Mouse (Mus musculus): ENCODE data around the gene Olfr825. TPM values are rescaled to one million over a fixed set of nuclear protein-coding genes. Genes with fewer than 3 reads are reported as not detected.
"Not testable (repeated sequence)": the region's sequence is repeated elsewhere in the genome, so short reads cannot be mapped to it uniquely, and the experiment has no call there.

The Olfr825 gene
- total and polyA plus RNA-seq, 2 experiments from 2014 or later, result not detected

DNA sequence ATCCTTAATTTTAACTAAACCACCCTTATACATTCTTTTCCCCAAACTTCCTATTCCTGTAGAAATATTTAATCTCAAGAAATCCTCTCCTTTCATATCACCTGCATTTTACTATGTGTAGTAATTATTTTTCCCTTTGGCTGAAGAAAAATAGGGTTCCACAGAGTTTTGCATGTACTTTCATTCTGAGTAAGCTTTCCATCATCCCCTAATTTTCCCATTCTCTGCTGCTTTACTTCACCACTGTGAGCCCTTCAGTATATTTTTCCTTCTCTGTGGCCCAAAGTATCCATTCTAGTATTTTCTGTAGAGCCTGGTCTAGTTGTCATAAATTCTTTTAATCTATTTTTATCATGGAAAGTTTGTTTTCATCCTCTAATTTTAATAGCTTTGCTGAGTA is 31.8 kb downstream of the Olfr825 start:
- Histone ChIP-seq H3K27me3 (ENCODE audit: control insufficient read depth, insufficient read depth, low read length) (no peaks in the 10 kb centered on the region), H3K4me3 (ENCODE audit: low read depth, low read length) (no peak overlapping the region), H3K9me3 (replicated peaks; ENCODE audit: control insufficient read depth, low read length) (no peaks in the 10 kb centered on the region), H3K27ac (ENCODE audit: low read depth) (no peak overlapping the region), H3K36me3 (replicated peaks; ENCODE audit: control insufficient read depth, insufficient read depth, low read length) (no peaks in the 10 kb centered on the region), H3K9ac (replicated peaks; ENCODE audit: low read depth, low read length) (no peak overlapping the region), H3K4me2 (ENCODE audit: low read depth, low read length) (no peak overlapping the region), H3K4me1 (ENCODE audit: control insufficient read depth, insufficient read depth) (no peaks in the 10 kb centered on the region)
- ATAC-seq (ENCODE audit: insufficient read depth, low read depth) (no peak), DNase-seq (ENCODE audit: low spot score) (no peak)
- TF ChIP-seq CTCF (IDR thresholded peaks at IDR 0.05; ENCODE audit: low read depth), result no peak
- no peak for TF ChIP-seq EP300 (IDR thresholded peaks at IDR 0.05; ENCODE audit: low read depth)

DNA sequence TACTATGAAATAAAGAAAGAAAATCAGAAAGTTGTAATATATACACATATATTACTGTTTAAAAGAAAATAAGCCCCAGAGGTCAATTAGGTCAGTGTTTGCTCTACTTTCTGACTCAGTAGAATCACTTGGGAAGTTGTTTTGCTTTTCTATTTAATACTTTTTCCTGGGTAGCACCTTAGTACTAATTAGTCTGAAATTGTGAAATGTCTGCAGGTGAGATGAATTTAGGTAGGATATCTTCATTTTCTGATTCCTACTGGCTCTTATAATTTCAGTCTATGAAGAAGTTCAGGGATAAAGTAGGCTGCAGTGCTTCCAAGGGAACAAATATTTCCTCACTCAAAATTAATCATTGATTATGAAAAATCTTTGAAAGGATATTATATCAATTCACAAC is 36.7 kb downstream of the Olfr825 start, which contains the start of gene Olfr824:
Olfr824 (minus strand) TSS at position 101 of the 400 bp plus-strand sequence.
- not testable (repeated sequence) for H3K4me1 ChIP-seq (ENCODE audit: control insufficient read depth, insufficient read depth); H3K9me3 ChIP-seq (replicated peaks; ENCODE audit: control insufficient read depth, low read length); H3K27me3 ChIP-seq (ENCODE audit: control insufficient read depth, insufficient read depth, low read length); H3K4me3 ChIP-seq (ENCODE audit: low read depth, low read length); DNase-seq (ENCODE audit: low spot score); ATAC-seq (ENCODE audit: insufficient read depth, low read depth); H3K9ac ChIP-seq (replicated peaks; ENCODE audit: low read depth, low read length); H3K4me2 ChIP-seq (ENCODE audit: low read depth, low read length); H3K36me3 ChIP-seq (replicated peaks; ENCODE audit: control insufficient read depth, insufficient read depth, low read length); H3K27ac ChIP-seq (ENCODE audit: low read depth)

DNA sequence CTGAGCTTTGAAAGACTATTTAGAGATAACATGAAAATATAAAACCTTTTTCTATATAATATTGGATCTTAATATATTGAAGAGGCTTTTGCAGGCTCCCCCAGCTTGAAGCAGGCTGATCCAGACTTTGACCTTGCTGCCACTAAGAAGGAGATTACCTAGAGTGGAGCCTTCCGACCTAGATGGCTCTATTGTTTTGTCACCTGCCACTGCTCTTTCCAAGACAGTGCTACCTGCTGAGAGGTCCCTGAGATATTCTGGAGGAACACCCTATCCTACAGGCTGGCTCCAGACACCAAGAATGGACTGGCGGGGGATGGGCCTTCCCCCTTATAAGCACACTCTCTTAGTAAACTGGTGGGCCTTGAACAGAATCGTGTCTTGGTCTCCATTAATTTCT is 50.5 kb downstream of the Olfr825 start:
- H3K4me1 ChIP-seq (ENCODE audit: control insufficient read depth, insufficient read depth); H3K4me3 ChIP-seq (ENCODE audit: low read depth, low read length); H3K9ac ChIP-seq (replicated peaks; ENCODE audit: low read depth, low read length); H3K36me3 ChIP-seq (replicated peaks; ENCODE audit: control insufficient read depth, insufficient read depth, low read length); DNase-seq (ENCODE audit: low spot score); H3K9me3 ChIP-seq (replicated peaks; ENCODE audit: control insufficient read depth, low read length); H3K27ac ChIP-seq (ENCODE audit: low read depth); H3K4me2 ChIP-seq (ENCODE audit: low read depth, low read length); H3K27me3 ChIP-seq (ENCODE audit: control insufficient read depth, insufficient read depth, low read length); ATAC-seq (ENCODE audit: insufficient read depth, low read depth): not testable (repeated sequence)
- WGBS, result 53% methylated on average over 3 of the region's 3 CpGs

DNA sequence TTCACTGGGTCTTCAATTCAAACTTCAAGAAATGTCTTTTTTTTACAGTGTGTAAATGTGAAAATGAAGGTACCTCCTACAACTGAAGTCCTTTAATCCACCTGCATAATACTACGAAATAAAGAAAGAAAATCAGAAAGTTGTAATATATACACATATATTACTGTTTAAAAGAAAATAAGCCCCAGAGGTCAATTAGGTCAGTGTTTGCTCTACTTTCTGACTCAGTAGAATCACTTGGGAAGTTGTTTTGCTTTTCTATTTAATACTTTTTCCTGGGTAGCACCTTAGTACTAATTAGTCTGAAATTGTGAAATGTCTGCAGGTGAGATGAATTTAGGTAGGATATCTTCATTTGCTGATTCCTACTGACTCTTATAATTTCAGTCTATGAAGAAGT is 51.3 kb downstream of the Olfr825 start, which contains the start of gene Olfr823:
Olfr823 (minus strand) TSS at position 101 of the 400 bp plus-strand sequence.
- H3K36me3 ChIP-seq (replicated peaks; ENCODE audit: control insufficient read depth, insufficient read depth, low read length); H3K4me1 ChIP-seq (ENCODE audit: control insufficient read depth, insufficient read depth); DNase-seq (ENCODE audit: low spot score); H3K9me3 ChIP-seq (replicated peaks; ENCODE audit: control insufficient read depth, low read length); H3K4me3 ChIP-seq (ENCODE audit: low read depth, low read length); H3K27ac ChIP-seq (ENCODE audit: low read depth); ATAC-seq (ENCODE audit: insufficient read depth, low read depth); H3K27me3 ChIP-seq (ENCODE audit: control insufficient read depth, insufficient read depth, low read length); H3K4me2 ChIP-seq (ENCODE audit: low read depth, low read length); H3K9ac ChIP-seq (replicated peaks; ENCODE audit: low read depth, low read length): not testable (repeated sequence)
- WGBS, result 64% methylated on average over 1 of the region's 1 CpGs

Other genes starting within 250 kb of the Olfr825 start
- gene Olfr818, start 217.7 kb downstream of the Olfr825 start, total RNA-seq (2014; rRNA removed; ENCODE audit: low replicate concordance), result not detected in 2 replicates
- gene Olfr818, start 217.7 kb downstream of the Olfr825 start, polyA plus RNA-seq (2015; fragmentation: Nextera tagmentation; extraction: Ambion mirVana), result not detected in 2 replicates
- gene Olfr819, start 199.5 kb downstream of the Olfr825 start, total RNA-seq (2014; rRNA removed; ENCODE audit: low replicate concordance), result not detected in 2 replicates
- not detected in 2 replicates for gene Olfr819, start 199.5 kb downstream of the Olfr825 start, polyA plus RNA-seq (2015; fragmentation: Nextera tagmentation; extraction: Ambion mirVana)
- not detected in 2 replicates for gene Olfr247, start 190.6 kb downstream of the Olfr825 start, total RNA-seq (2014; rRNA removed; ENCODE audit: low replicate concordance)
- not detected in 2 replicates for gene Olfr247, start 190.6 kb downstream of the Olfr825 start, polyA plus RNA-seq (2015; fragmentation: Nextera tagmentation; extraction: Ambion mirVana)
- gene Gm10310, start 181.7 kb downstream of the Olfr825 start, total RNA-seq (2014; rRNA removed; ENCODE audit: low replicate concordance), result not detected in 2 replicates
- gene Gm10310, start 181.7 kb downstream of the Olfr825 start, polyA plus RNA-seq (2015; fragmentation: Nextera tagmentation; extraction: Ambion mirVana), result not detected in 2 replicates
- not detected in 2 replicates for gene Olfr820, start 154.1 kb downstream of the Olfr825 start, total RNA-seq (2014; rRNA removed; ENCODE audit: low replicate concordance)
- gene Olfr820, start 154.1 kb downstream of the Olfr825 start, polyA plus RNA-seq (2015; fragmentation: Nextera tagmentation; extraction: Ambion mirVana), result not detected in 2 replicates
- not detected in 2 replicates for gene Olfr821, start 136.4 kb downstream of the Olfr825 start, total RNA-seq (2014; rRNA removed; ENCODE audit: low replicate concordance)
- gene Olfr821, start 136.4 kb downstream of the Olfr825 start, polyA plus RNA-seq (2015; fragmentation: Nextera tagmentation; extraction: Ambion mirVana), result not detected in 2 replicates
- not detected in 2 replicates for gene Olfr822, start 95.6 kb downstream of the Olfr825 start, total RNA-seq (2014; rRNA removed; ENCODE audit: low replicate concordance)
- gene Olfr822, start 95.6 kb downstream of the Olfr825 start, polyA plus RNA-seq (2015; fragmentation: Nextera tagmentation; extraction: Ambion mirVana), result not detected in 2 replicates
- gene Olfr823, start 51.4 kb downstream of the Olfr825 start, total RNA-seq (2014; rRNA removed; ENCODE audit: low replicate concordance), result not detected in 2 replicates
- not detected in 2 replicates for gene Olfr823, start 51.4 kb downstream of the Olfr825 start, polyA plus RNA-seq (2015; fragmentation: Nextera tagmentation; extraction: Ambion mirVana)
- gene Olfr824, start 36.8 kb downstream of the Olfr825 start, total RNA-seq (2014; rRNA removed; ENCODE audit: low replicate concordance), result not detected in 2 replicates
- gene Olfr824, start 36.8 kb downstream of the Olfr825 start, polyA plus RNA-seq (2015; fragmentation: Nextera tagmentation; extraction: Ambion mirVana), result not detected in 2 replicates
- not detected in 2 replicates for gene Olfr826, start 17.4 kb upstream of the Olfr825 start, total RNA-seq (2014; rRNA removed; ENCODE audit: low replicate concordance)
- not detected in 2 replicates for gene Olfr826, start 17.4 kb upstream of the Olfr825 start, polyA plus RNA-seq (2015; fragmentation: Nextera tagmentation; extraction: Ambion mirVana)
- not detected in 2 replicates for gene Olfr827, start 47.6 kb upstream of the Olfr825 start, total RNA-seq (2014; rRNA removed; ENCODE audit: low replicate concordance)
- gene Olfr827, start 47.6 kb upstream of the Olfr825 start, polyA plus RNA-seq (2015; fragmentation: Nextera tagmentation; extraction: Ambion mirVana), result not detected in 2 replicates
- gene Neurod4, start 113.5 kb upstream of the Olfr825 start, total RNA-seq (2014; rRNA removed; ENCODE audit: low replicate concordance), result not detected in 2 replicates
- not detected in 2 replicates for gene Neurod4, start 113.5 kb upstream of the Olfr825 start, polyA plus RNA-seq (2015; fragmentation: Nextera tagmentation; extraction: Ambion mirVana)
- 3.4 TPM in 1 of 2 replicates, not detected in the other for gene Tespa1, start 156.1 kb upstream of the Olfr825 start, total RNA-seq (2014; rRNA removed; ENCODE audit: low replicate concordance)
- 0.10 TPM in 1 of 2 replicates, not detected in the other for gene Tespa1, start 156.1 kb upstream of the Olfr825 start, polyA plus RNA-seq (2015; fragmentation: Nextera tagmentation; extraction: Ambion mirVana)
- gene Vmn2r84, start 227.6 kb upstream of the Olfr825 start, total RNA-seq (2014; rRNA removed; ENCODE audit: low replicate concordance), result not detected in 2 replicates
- not detected in 2 replicates for gene Vmn2r84, start 227.6 kb upstream of the Olfr825 start, polyA plus RNA-seq (2015; fragmentation: Nextera tagmentation; extraction: Ambion mirVana)